Mouse (Mus musculus): Measurements from ENCODE around the gene Ncoa3.
"Not testable (repeated sequence)": the region's sequence is repeated elsewhere in the genome, so short reads cannot be mapped to it uniquely, and the experiment has no call there.

GRCm38 (mm10) chr2:166084964-166085363 is 92.5 kb downstream of the Ncoa3 start:
- not testable (repeated sequence) for TF ChIP-seq POLR2A (IDR thresholded peaks at IDR 0.05; ENCODE audit: borderline replicate concordance, control insufficient read depth, low read depth, low read length)
- TF ChIP-seq CTCF (IDR thresholded peaks at IDR 0.05; ENCODE audit: control insufficient read depth, insufficient read depth, low read length), result peak; percentile 59
